Mouse (Mus musculus): ENCODE measurements around the gene Zmynd11.

DNA sequence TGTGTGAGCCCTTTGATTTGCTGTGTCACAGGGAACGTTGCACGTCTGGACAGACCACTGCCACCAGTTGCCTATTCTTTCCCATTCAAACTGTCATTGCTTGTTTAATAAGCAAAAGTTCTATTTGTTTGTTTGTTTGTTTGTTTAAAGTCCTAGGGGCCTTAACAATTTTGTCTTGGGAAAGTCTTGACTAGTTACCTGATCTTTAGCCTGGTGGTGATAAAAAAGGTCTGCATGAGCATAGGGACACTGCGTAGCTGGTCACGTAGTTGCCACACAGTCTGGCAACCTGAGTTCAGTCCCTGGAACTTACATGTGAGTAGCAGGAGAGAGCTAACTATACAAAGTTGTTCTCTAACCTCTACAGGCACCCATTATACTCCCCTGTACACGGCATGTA, 95.9 kb downstream of the Zmynd11 start:
- no peak for TF ChIP-seq CTCF (conservative IDR thresholded peaks at IDR 0.05; ENCODE audit: low read length)
- TF ChIP-seq POU5F1 (IDR thresholded peaks at IDR 0.05; ENCODE audit: borderline replicate concordance, low read length) = no peak

Measured in E14TG2a.4 (cell line).